Mouse (Mus musculus): ENCODE measurements around the gene Dennd1b.

Gene Dennd1b

DNA sequence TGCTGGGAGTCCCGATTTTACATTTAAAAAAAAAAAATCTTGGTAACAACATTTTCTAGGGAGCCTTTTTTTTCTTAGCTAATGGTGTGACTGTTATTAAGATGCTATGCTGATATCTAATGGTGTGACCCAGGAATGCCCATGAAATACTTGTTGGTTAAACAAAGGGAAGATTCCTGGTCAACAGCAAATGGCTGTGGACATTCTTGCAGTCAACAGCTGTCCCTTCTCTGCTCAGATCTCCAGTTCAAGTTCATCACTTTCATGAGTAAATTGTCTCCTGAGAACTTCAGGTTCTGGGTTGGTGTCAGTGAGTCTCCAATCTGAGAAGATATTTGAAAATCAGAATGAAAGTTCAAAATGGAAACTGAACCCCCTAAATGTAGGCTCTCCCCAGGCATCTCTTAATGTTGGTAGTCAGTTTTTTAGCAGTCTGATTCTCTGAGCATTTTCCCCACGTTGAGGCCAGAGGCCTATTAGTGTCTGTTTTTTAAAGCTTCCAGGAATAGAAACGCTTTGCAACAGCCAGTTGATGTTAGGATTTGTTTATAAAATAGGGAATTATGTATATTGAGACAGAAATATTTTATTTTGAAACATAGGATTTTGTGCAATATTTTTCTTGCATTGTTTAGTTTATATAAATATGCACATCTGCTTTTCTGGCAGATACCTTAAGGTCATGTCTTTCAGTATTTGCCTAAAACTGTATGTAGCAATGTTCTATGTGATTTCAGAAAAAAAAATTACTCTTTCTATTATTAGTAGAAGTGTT, 211.0 kb downstream of the Dennd1b start:
- in situ Hi-C loops (cut with MboI, MseI), result no loop called here

DNA sequence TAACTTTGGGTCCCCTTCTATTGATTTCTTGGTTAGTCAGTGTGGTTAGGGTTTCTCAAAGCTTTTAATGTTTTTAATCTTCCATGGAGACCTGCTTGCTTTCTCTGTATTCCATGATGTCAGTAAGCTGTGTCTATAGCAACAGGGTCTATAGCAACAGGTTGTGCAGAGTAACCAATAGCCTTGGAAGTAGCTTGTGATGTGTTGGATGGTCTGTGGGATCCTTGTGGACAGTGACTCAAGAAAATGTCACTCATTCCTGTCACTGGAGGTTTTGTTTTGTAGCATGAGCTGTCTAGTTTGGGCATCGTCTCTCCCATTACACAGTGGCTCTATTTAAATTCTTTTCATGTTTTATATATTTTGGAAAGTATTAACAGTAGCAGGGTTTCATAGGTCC, 216.5 kb downstream of the Dennd1b start:
- in situ Hi-C loops (cut with MboI, MseI), result no loop called here

DNA sequence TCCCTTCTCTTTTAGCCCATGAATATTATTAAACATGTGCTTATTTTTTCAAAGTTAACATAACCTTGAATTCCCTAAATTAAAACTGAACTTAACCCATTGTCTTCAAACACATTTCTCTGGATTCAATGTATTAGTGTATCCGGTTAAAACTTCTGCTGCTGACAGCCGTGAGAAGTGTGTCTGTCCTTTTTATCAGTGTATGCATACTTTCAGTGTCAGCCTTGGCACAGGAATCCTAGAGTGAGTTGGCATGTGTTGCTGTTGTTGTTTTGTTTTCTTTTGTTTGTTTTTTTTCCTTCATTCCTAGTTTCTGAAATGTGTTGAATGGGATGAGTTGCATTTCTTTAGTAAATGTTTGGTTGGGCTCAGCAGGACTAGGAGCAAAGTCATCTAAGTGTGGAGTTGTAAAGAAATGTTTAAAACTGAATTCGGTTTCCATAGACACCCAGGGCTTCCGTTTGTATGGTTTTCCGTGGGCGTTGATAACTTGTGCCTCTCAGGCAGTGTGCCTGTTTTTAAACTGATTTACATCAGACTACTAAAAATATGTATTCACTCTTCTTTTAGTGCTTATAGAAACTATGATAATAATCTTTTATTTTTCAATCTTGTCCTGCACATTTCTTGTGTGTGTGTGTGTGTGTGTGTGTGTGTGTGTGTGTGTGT, 217.4 kb downstream of the Dennd1b start:
- in situ Hi-C loops (cut with MboI, MseI), result no loop called here

DNA sequence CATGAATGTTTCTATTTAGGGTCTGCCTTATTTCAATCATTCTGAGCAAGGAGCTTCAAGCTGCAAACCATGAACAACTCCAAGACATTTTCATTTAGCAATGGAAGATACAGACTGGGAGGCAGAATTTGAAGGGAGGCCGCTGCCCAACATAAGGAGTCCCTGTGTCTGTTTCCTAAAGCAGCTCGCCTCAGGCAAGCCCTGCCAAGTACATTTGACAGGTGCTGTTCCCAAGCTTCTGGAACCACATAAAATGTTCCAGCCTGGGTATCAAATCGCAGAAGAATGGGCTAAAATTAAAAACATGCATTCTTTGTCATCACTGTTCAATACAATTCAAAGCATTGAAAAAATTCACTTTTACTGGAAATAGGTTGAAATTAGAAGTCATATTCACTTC, 229.4 kb downstream of the Dennd1b start:
- in situ Hi-C loops (cut with MboI, MseI), result no loop called here

DNA sequence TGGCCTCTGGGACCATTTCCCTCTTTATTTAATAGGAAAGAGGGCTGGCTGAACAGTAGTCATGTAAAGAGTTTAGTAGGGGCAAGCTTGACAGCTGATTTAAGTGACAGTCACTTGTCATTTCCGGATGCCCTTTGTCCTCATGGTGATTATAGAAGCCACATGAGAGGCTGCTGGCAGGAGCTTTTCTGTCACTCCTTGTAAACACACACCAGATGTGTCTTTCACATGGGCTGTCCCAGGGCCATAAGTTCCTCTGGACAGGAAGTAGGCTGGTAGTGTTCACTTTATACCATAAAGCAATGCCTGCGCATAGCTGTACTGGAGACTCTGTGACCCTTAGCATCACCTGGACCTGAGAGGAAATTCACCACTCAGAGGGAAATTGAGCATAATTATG, 230.8 kb downstream of the Dennd1b start:
- in situ Hi-C loops (cut with MboI, MseI), result no loop called here

DNA sequence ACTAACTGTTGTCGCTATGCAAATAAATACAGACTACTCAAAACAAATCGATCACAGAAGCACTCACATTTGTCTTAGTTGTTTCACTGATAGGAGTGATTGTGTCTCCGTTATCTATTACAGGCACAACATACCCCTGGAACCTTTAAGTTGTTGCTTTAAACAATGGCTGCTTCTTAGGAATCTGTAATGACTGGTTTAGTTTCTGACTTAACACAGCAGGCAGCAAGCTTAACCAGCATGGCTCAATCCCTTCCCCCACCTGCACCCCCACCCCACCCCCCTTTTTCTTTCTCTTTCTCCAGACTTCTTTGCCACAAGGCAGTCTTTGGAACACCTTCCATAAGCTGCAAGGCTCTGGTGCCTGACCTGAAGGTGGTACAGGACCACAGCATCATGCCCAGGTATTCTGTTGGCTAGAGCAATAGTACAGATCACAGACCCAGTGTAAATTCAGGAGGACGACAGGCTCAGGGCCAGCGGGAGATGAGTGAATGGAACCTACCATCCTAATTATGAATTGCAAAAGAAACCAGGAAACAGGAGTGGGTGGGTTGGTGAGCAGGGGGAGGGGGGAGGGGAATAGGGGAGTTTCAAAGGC, 231.3 kb downstream of the Dennd1b start:
- in situ Hi-C loops (cut with MboI, MseI), result no loop called here

DNA sequence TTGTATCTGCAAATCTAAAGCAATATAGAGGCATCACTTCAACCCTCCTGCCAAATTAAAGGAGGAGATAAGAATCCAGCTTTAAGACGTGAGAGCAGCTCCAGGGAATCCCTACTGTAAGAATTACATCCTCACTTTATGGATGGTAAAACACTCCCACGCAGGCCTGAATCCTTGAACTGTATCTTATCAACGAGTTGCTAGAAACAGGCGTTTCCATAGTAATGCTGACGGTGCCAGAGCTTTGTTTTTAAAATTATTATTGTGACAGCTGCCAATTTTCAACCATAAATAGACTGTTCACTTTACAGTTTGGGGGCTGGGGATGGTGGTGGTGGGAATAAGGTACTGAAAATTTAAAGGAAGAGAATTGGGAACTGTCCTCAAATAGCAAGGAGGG, 239.8 kb downstream of the Dennd1b start:
- in situ Hi-C loops (cut with MboI, MseI), result no loop called here

DNA sequence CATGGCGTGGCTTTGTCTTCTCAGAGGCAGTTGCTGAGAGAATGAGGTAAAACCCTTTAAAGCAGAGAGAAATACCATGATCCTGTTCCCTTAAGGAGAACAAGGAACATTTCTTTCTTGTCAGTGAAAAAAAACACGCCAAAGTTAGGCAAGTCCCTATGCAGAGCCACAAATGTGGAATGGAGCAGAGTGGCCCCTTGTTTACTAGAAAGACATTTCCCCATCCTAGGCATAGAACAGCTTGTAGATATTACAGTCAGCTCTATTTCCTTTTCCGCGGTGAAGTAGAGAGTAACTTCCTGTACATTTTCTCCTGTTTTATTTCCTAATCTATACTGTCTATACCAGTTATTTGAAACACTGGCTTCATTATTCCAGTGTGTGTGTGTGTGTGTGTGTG, 243.0 kb downstream of the Dennd1b start:
- in situ Hi-C loops (cut with MboI, MseI), result no loop called here

DNA sequence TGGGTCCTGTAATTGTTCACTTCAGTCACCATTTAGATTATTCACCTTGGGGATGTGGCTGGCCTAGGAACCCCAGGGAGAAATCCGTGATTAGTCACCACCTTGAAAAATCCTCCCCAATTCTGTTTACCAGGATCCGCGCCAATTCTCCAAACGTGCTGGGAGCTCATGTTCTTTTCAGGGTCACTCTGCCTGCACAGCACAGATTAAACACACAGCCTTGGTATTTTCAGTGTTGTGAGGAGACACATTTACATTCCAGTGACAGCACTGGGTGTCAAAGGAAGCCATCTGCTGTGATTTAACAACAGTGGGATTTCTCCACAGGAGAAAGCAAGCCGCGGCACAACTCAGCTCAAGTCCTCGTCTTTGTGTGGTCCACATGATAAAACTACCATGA, 246.6 kb downstream of the Dennd1b start:
- in situ Hi-C loops (cut with MboI, MseI), result no loop called here

DNA sequence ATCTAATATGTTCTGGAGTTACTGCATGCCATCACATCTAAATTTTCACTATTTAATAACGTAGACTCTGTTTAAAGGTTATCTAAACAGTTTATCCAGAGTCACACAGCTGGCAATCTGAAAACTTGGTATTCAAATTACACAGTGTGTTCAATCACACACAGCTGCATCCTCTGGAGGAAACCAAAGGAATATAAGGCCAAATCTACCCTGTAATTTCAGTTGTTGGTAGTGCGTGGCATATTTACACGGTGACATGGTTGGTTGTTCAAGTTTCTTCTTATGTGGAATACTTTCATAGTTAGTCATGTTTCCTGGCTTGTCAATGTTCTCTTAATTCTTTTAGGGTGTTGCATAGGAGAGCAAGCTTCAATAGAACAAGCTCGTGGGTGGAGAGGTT, 247.3 kb downstream of the Dennd1b start:
- in situ Hi-C loops (cut with MboI, MseI), result no loop called here

DNA sequence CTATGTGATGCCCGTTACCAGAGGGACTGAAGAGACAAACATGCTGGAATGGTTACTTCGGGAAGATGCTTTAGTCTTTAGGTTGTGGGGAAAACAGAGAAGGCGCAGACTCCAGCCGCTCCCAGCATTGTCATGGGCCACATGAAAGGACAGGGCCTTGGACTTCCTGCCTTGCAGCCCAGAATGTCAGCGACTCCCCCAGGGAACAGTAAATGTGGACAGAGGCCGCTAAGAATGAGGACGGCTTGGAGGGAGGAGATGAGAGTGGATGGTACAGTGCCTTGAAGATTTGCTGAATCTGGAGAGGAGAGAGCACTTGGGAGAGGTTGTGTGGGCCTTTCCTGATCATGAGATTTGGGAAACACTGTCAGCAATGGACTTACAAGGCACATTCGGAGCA, 252.1 kb downstream of the Dennd1b start:
- in situ Hi-C loops (cut with MboI, MseI), result no loop called here

DNA sequence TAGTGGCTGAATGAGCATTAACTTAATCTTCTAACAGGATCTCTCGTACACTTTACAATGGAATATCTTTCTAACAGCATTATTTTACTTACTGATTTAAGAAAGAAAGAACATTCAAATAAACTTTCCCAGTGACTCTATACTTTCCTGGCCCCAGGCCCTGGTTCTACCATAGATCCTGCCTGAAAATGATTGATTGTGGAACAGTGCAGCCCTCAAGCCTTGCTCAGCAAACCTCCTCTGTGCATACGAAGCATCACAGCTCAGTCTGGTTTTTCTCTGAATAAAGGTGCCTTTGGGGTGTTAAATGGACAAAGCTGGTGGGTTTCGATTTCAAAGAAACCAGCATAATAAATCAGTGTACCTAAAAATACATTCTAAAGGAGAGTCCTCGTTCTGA, 260.6 kb downstream of the Dennd1b start:
- in situ Hi-C loops (cut with MboI, MseI), result no loop called here

DNA sequence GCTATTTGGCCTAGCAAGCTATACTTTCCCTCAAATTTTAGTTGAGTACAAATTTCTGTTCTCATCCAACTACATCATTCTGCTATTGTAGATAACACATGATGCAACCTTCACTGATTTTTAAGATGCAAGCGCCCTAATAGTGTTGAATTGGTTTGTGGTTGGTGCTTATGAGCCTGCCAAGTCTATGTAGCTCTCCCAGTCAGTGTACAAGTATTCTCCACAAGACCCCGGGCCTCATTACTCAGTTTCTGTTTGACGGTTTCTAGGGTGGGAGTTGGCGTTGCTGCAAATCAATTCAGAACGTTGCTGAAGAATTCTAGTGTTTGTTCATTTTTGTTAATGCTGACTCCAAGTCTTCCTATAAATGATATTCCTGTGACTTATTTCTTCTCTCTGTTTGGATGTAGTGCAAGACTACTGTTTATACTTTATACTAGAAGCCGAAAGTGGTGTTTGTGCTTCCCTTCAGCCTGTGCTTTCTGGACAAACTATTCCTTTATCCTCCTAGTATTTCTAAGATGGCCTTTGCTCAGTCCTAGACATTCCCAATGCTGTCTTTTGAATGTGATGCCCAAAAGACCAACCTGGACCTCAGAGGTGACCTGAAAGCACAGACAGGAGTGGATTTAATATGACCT, 261.2 kb downstream of the Dennd1b start:
- in situ Hi-C loops (cut with MboI, MseI), result no loop called here
